Mouse (Mus musculus): Measurements from ENCODE around the gene Hdgfl3. TPM values are rescaled to one million over a fixed set of nuclear protein-coding genes. Genes with fewer than 3 reads are reported as not detected.

Gene Hdgfl3
- total RNA-seq, 1 experiment, result 3.7 TPM

- Histone ChIP-seq H3K4me3 (ENCODE audit: insufficient read depth in 1 of 2, low read depth in 1 of 2, low read length in 2 of 2, poor library complexity in 1 of 2, severe bottlenecking in 1 of 2) (no peak overlapping the region), H3K4me1 (ENCODE audit: control insufficient read depth in 2 of 2, insufficient read depth in 2 of 2, low read length in 2 of 2, poor library complexity in 1 of 2) (0 out of 4 replicates have a peak, but pooled peaks cover 0 to 2% of the 10 kb centered on the region in 2 experiments), H3K27ac (ENCODE audit: insufficient read depth, low read depth, low read length, poor library complexity, severe bottlenecking) (no peak overlapping the region), H3K9me3 (ENCODE audit: control insufficient read depth, insufficient read depth, low read depth, low read length) (no peaks in the 10 kb centered on the region), H3K36me3 (ENCODE audit: control insufficient read depth, insufficient read depth, low read length, poor library complexity, severe bottlenecking) (no peaks in the 10 kb centered on the region), H3K9ac (ENCODE audit: insufficient read depth, low read depth, low read length, poor library complexity, severe bottlenecking) (no peak overlapping the region)
- TF ChIP-seq HCFC1 (IDR thresholded peaks at IDR 0.05; ENCODE audit: borderline replicate concordance, insufficient read depth, low read length), result no peak
- no peak for TF ChIP-seq ZC3H11A (IDR thresholded peaks at IDR 0.05; ENCODE audit: borderline replicate concordance, low read depth, low read length)
- TF ChIP-seq CHD2 (IDR thresholded peaks at IDR 0.05; ENCODE audit: low read depth, low read length), result no peak
- in situ Hi-C loops (cut with MboI; ENCODE audit: low sequenced_read_pairs in 2 of 2, unreplicated experiment in 2 of 2), result no loop called here
- no peak for DNase-seq (ENCODE audit: low read depth, low spot score)
These were observed 12.8 kb downstream of the Hdgfl3 start for GRCm38 (mm10) chr7:81921379-81921952.

DNA sequence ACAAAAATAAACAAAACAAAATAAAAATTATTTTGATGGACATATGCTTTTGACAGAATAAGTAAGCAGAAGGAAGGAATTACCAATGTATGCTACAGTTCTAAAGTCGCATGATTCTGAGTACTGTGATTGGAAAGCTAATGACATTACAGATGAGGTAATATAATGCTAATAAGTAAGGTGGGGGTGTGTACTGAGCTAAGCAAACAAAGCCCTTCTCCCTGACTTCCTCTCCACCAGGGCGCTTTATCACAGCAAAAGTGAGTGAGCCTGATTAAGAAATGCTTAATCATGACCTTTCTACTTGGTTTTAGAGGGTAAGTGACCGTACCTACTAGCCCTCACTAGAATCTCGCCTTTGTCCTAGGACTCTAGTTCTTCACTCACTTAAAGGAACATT lies 14.0 kb downstream of the Hdgfl3 start:
- Histone ChIP-seq H3K27ac (ENCODE audit: insufficient read depth, low read depth, low read length, poor library complexity, severe bottlenecking) (no peak overlapping the region), H3K9ac (ENCODE audit: insufficient read depth, low read depth, low read length, poor library complexity, severe bottlenecking) (no peak overlapping the region), H3K4me1 (ENCODE audit: control insufficient read depth in 2 of 2, insufficient read depth in 2 of 2, low read length in 2 of 2, poor library complexity in 1 of 2) (0 out of 4 replicates have a peak, but pooled peaks cover 0 to 2% of the 10 kb centered on the region in 2 experiments), H3K9me3 (ENCODE audit: control insufficient read depth, insufficient read depth, low read depth, low read length) (no peaks in the 10 kb centered on the region), H3K36me3 (ENCODE audit: control insufficient read depth, insufficient read depth, low read length, poor library complexity, severe bottlenecking) (no peaks in the 10 kb centered on the region), H3K4me3 (ENCODE audit: insufficient read depth in 1 of 2, low read depth in 1 of 2, low read length in 2 of 2, poor library complexity in 1 of 2, severe bottlenecking in 1 of 2) (no peak overlapping the region)
- in situ Hi-C loops (cut with MboI; ENCODE audit: low sequenced_read_pairs in 2 of 2, unreplicated experiment in 2 of 2), result no loop called here
- TF ChIP-seq HCFC1 (IDR thresholded peaks at IDR 0.05; ENCODE audit: borderline replicate concordance, insufficient read depth, low read length) (no peak), CHD2 (IDR thresholded peaks at IDR 0.05; ENCODE audit: low read depth, low read length) (no peak), ZNF384 (IDR thresholded peaks at IDR 0.05; ENCODE audit: low read depth, low read length) (no peak), ZC3H11A (IDR thresholded peaks at IDR 0.05; ENCODE audit: borderline replicate concordance, low read depth, low read length) (no peak), MAFK (IDR thresholded peaks at IDR 0.05; ENCODE audit: insufficient read depth, low read depth, low read length) (no peak)
- no peak for DNase-seq (ENCODE audit: low read depth, low spot score)

DNA sequence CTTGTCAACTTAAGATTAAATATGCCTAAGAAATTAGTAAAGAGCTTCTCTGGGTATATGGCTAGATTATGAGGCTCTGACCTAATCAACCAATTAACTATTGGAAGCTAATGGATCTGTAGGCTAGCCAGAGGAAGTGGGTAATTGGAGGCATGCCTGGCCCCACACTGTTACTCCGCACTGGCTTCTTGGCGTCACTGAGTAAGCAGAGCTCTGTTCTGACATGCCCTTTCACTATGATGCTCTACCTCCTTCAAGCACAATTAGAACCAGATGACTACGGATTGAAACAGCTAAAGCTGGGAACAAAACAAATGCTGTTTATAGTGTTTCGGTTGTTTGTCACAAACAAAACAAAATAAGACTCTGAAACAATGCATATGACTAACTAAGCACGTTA lies 16.0 kb downstream of the Hdgfl3 start:
- in situ Hi-C loops (cut with MboI; ENCODE audit: low sequenced_read_pairs in 2 of 2, unreplicated experiment in 2 of 2), result no loop called here

GRCm38 (mm10) chr7:81904926-81905325 lies 29.3 kb downstream of the Hdgfl3 start:
- in situ Hi-C loops (cut with MboI; ENCODE audit: low sequenced_read_pairs in 2 of 2, unreplicated experiment in 2 of 2), result no loop called here

More for the DNA sequence above, 16.0 kb downstream of the Hdgfl3 start:
- no peaks in the 10 kb centered on the region for H3K36me3 ChIP-seq (ENCODE audit: control insufficient read depth, insufficient read depth, low read length, poor library complexity, severe bottlenecking)
- H3K9ac ChIP-seq (ENCODE audit: insufficient read depth, low read depth, low read length, poor library complexity, severe bottlenecking), result no peak overlapping the region
- H3K27ac ChIP-seq (ENCODE audit: insufficient read depth, low read depth, low read length, poor library complexity, severe bottlenecking), result no peak overlapping the region
- no peak for DNase-seq (ENCODE audit: low read depth, low spot score)
- no peak for TF ChIP-seq CHD2 (IDR thresholded peaks at IDR 0.05; ENCODE audit: low read depth, low read length)
- TF ChIP-seq ZNF384 (IDR thresholded peaks at IDR 0.05; ENCODE audit: low read depth, low read length), result no peak
- TF ChIP-seq MAFK (IDR thresholded peaks at IDR 0.05; ENCODE audit: insufficient read depth, low read depth, low read length), result no peak
- no peak for TF ChIP-seq HCFC1 (IDR thresholded peaks at IDR 0.05; ENCODE audit: borderline replicate concordance, insufficient read depth, low read length)
- 0 out of 4 replicates have a peak, but pooled peaks cover 0 to 2% of the 10 kb centered on the region in 2 experiments for H3K4me1 ChIP-seq (ENCODE audit: control insufficient read depth in 2 of 2, insufficient read depth in 2 of 2, low read length in 2 of 2, poor library complexity in 1 of 2)
- H3K9me3 ChIP-seq (ENCODE audit: control insufficient read depth, insufficient read depth, low read depth, low read length), result no peaks in the 10 kb centered on the region
- no peak overlapping the region for H3K4me3 ChIP-seq (ENCODE audit: insufficient read depth in 1 of 2, low read depth in 1 of 2, low read length in 2 of 2, poor library complexity in 1 of 2, severe bottlenecking in 1 of 2)

More at GRCm38 (mm10) chr7:81904926-81905325, 29.3 kb downstream of the Hdgfl3 start:
- Histone ChIP-seq H3K4me3 (ENCODE audit: insufficient read depth in 1 of 2, low read depth in 1 of 2, low read length in 2 of 2, poor library complexity in 1 of 2, severe bottlenecking in 1 of 2) (no peak overlapping the region), H3K4me1 (ENCODE audit: control insufficient read depth in 2 of 2, insufficient read depth in 2 of 2, low read length in 2 of 2, poor library complexity in 1 of 2) (no peaks in the 10 kb centered on the region), H3K27ac (ENCODE audit: insufficient read depth, low read depth, low read length, poor library complexity, severe bottlenecking) (no peak overlapping the region), H3K9ac (ENCODE audit: insufficient read depth, low read depth, low read length, poor library complexity, severe bottlenecking) (no peak overlapping the region), H3K36me3 (ENCODE audit: control insufficient read depth, insufficient read depth, low read length, poor library complexity, severe bottlenecking) (no peaks in the 10 kb centered on the region), H3K9me3 (ENCODE audit: control insufficient read depth, insufficient read depth, low read depth, low read length) (no peaks in the 10 kb centered on the region)
- DNase-seq (ENCODE audit: low read depth, low spot score), result no peak
- no peak for TF ChIP-seq HCFC1 (IDR thresholded peaks at IDR 0.05; ENCODE audit: borderline replicate concordance, insufficient read depth, low read length)
- no peak for TF ChIP-seq MAFK (IDR thresholded peaks at IDR 0.05; ENCODE audit: insufficient read depth, low read depth, low read length)
- TF ChIP-seq CHD2 (IDR thresholded peaks at IDR 0.05; ENCODE audit: low read depth, low read length), result no peak
- TF ChIP-seq ZNF384 (IDR thresholded peaks at IDR 0.05; ENCODE audit: low read depth, low read length), result no peak
- no peak for TF ChIP-seq ZC3H11A (IDR thresholded peaks at IDR 0.05; ENCODE audit: borderline replicate concordance, low read depth, low read length)
